Mouse (Mus musculus) layer of hippocampus, adult 9-10 months (tissue): ENCODE measurements around the gene Mrpl4.
"Not testable (repeated sequence)": the region's sequence is repeated elsewhere in the genome, so short reads cannot be mapped to it uniquely, and the experiment has no call there.

Experiments used
- DNase-seq: peaks from one replicate; pipeline ENCODE4 v3.0.0; 2022; ENCODE audit warnings: low spot score

The Mrpl4 gene

DNA sequence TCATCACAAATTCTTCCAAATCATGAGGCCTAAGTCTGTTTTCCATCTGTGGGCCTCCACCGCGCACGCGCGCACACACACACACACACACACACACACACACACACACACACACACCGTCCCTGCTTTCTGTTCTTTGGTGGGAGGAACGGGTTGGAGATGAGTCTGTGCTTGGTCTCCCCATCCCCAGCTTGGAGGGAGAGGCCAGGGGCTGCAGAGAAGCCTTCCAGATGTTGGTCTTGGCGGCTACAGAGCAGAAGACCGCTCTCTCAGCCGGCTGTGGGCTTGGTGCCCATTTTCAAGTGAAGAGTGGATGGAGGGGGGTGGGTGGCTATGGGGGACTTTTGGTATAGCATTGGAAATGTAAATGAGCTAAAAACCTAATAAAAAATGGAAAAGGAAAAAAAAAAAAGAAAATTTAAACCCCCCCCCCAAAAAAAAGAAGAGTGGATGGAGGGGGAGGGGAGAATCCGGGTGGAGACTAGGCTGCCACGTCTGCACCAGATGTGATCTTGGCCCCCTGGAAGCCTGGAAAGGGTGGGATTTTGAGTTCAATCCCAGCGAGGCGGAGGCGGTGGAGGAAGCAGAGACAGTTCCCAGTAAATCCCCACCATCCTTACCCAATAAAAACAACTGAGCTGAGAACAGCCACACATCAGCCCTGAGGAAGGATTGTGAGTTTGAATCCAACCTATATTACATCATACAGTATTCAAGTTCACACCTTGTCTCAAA is 15.4 kb upstream of the Mrpl4 start:
- no peak for DNase-seq

DNA sequence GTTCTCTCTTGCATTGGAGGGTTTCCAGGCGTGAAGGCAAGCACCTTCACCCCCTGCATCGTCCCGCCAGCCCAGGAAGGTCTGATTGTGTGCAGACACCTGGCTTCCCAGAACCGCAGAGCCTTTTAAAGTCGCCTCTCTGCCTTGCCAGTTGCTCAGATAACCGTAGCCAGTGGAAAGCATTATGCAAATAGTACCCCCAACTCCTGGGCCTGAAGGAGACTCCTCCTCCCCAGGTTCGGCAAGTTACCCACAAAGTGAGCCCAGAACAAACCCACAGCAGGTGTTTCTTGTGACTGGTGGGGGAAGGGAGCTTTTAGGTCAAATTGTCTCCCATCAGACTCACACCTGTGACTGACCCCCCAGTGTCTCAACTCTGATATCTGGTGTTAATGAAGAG is 14.6 kb upstream of the Mrpl4 start:
- DNase-seq: no peak

DNA sequence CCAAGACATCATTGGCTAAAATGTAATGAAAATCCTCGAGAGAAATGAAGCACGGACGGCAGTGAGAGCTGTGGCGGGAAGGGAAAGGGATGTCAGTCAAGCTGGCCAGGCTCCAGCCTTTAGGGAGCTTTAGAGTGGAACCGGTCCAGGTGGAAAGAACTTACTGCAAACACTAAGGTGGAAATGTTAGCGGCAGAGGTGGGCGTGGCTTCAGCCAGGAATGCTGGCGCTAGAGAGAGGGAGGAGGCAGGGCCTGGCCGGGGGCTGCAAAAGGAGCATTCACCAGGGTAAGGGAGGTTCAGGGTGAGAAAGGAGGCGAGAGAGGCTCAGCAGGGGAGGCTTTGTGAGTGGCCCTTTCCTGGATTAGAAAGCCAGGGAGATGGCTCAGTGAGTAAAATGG is 11.7 kb upstream of the Mrpl4 start:
- DNase-seq: no peak

DNA sequence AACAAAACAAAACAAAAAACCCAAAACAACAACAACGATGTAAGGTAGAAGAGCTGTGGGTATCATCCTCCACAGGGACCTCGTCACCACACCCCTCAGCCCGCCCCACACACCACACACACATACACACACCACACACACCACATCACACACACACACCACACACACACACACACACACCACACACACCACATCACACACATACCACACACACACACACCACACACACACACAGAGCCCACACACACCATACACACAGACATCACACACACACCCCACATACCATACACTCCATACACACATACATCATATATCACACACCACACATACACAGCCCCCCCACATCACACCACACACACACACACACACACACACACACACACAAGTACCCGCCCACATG is 11.0 kb upstream of the Mrpl4 start:
- DNase-seq: no peak

DNA sequence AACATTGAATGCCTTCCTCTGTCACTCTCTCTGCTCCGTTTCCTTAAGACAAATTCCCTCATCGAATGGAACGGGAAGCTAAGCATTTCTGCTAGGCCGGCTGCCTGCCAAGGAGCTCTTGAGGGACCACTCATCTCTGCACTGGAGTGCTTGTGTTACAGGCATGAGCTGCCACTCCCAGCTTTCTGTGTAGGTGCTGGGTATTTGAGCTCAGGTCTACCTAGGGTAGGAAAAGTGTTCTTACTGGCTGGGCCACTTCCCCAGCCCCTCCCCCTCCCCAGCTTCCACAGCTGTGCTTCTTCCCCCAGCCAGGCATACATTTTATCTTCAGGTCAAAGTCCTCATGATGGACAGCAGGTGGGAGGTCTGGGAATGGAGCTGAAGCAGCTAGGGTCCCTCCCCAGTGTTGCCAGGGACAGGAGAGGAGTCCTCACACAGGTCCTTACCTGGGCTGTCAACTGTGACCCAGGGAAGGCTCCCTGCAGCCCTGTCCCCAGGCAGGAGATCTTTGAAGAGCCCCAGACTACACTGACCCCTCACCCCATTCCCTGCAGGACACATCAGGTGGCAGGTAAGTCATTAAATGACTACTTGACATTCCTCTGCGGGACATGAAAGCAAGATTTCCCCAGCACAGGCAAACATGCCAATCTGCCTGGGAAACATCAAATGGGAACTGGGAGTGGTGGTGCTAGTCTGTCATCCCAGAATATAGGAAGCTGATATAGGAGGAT is 9.2 kb upstream of the Mrpl4 start:
- DNase-seq: no peak

DNA sequence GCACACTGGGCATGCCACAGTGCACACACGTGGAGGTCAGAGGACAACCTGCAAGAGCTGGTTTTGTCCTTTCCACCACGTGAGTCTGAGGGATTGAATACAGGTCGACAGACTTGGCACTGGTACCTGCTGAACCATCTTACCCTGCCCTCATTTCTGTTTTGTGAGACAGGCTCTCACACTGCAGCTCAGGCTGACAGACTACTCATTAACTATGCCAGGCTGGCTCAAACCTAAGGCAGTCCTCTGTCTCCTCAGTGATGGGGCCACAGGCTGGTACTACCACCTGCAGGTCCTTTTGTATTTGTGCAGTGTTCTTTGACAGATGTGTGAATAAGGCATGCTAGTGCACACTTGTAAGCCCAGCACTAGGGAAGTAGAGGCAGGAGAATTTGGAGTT is 7.5 kb upstream of the Mrpl4 start:
- DNase-seq: no peak

DNA sequence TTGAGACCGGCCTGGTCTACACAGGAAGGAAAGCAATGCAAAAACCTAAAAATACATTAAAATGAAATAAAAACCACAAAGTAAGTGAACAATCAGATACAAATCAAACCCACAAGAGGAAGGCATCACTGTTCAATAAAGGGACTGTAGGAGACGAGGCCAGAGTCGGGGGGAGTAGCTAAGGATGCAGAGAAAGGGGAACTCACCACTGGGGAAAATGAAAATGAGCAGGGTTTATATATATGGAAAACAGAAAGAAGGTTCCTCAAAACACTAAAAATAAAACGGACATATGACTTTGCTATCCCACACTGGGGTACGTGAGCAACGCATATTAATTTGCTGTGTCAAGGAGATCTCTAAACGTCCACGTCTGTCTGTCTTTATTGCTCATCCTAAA is 5.5 kb upstream of the Mrpl4 start:
- DNase-seq: no peak

DNA sequence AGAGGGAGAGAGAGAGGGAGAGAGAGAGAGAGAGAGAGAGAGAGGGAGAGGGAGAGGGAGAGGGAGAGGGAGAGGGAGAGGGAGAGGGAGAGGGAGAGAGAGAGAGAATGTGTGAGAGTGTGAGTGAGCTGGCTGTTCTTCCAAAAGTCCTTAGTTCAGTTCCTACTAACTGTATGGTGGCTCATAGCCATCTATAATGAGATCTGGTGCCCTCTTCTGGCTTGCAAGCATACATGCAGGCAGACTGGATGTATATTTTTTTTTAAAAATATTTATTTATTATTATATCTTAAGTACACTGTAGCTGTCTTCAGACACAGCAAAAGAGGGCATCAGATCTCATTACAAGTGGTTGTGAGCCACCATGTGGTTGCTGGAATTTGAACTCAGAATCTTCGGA is 4.2 kb upstream of the Mrpl4 start:
- DNase-seq: not testable (repeated sequence)

DNA sequence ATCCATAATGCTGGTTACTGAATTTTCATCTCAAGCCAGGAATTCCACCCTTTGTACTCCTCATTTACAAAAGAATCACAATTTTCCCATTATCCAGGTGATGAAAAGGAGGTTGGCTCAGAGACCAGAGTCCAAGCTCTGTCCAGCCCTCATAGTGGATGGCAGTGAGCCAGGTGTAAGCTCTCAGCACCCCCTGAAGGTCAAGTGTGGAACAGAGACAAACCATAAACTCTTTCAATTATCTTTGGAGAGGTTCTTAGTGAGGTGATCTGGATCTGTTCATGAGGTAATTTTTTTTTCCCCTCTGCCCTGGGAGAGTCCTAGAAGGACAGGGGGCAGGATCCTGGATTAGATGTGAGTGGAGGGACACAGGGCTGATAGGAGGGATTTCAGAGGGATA is 1.7 kb upstream of the Mrpl4 start:
- no peak for DNase-seq

DNA sequence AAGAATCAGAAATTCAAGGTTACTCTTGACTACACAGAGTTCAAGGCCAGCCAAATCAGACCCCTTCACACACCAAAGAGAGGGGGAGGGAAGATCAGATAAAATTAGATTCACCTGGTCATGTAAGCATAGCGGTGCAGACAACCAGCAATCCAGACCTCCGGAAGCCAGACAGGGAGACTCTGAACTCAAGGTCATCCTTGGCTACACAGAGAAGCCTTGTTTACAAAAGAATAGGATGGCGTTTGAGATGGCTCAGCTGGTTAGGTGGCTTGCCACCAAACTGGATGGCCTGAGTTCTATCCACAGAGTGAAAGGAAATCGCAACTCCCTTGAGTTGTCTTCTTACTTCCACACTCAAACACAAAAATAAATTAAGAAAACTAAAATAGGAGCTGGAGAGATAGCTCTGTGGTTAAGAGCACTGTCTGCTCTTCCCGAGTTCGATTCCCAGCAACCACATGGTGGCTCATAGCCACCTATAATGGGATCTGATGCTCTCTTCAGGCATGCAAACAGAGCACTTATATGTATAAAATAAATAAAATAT is 812 bp upstream of the Mrpl4 start:
- no peak for DNase-seq

DNA sequence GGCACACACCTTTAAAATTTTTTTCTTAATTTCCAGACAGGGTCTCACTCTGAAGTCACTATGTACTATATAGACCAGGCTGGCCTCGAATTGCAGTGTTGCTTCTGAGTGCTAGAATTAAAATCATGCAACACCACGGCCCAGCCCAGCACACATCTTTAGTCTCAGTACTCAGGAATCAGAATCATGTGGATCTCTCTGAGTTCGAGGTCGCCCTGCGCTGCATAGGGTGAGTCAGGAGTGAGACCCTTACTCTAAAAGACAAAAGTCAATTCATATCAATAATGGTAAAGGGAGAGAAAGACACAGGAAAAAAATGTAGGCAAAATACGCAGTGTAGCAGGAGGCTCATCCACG is 290 bp upstream of the Mrpl4 start:
- DNase-seq: no peak

DNA sequence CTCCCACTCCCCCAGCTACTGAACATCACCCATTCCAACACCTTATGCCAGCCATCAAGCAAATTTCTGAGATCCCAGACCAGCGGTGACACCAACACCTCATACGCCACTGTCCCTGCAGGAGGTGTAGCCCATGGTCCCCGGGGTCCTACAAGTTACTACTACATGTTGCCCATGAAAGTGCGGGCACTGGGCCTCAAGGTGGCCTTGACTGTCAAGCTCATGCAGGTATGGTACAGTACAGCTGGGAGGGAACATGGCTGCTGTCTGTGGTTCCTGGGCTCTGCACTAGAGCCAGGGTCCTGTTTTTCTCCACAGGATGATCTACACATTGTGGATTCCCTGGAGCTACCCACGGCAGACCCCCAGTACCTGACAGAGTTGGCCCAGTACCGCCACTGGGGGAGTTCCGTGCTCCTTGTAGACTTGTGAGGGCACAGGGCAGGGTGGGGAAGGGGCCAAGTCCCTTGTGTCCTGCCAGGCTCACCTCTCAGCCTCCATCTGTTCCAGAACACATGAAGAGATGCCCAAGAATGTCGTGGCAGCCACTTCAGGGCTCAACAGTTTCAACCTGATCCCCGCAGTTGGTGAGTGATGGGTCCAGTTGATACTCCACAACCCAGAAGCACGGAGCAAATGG is 4.9 kb downstream of the Mrpl4 start:
- DNase-seq: no peak

DNA sequence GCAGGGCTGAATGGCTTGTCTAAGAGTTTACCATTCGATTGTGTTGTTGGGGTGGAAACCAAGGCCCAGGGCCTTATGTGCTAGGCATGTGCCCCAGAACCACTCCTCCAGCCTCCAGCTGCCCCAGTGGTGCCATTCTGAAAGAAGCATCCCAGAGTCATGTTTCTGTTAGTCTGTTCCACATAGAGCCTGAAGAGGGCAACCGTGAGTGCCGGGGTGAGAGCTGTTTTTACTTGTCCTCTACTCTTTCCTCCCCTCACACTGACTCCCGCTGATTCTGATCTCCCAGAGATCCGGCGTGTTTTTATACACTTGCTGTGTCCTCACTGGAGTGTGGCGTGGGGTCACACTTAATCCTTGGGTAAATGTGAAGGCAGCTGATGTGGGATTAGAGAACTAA is 5.5 kb downstream of the Mrpl4 start:
- no peak for DNase-seq

DNA sequence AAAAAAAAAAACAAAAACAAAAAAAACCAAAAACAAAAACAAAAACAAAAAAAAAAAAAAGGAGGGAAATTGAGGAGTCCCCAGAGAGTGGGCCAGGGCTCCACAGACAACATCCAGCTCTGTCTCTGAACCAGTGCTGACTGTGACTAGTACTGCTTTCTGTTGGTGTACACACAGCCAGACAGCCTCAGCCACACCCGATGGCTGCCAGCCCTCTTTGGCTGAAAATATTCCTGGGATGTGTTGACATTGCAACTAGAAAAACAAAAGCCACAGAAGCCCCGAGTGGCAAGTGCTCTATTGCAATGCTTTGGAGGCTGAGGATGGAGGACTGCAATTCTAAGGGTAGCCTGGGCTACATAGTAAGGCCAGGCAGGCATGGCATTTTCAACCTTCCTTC is 7.8 kb downstream of the Mrpl4 start:
- no peak for DNase-seq

DNA sequence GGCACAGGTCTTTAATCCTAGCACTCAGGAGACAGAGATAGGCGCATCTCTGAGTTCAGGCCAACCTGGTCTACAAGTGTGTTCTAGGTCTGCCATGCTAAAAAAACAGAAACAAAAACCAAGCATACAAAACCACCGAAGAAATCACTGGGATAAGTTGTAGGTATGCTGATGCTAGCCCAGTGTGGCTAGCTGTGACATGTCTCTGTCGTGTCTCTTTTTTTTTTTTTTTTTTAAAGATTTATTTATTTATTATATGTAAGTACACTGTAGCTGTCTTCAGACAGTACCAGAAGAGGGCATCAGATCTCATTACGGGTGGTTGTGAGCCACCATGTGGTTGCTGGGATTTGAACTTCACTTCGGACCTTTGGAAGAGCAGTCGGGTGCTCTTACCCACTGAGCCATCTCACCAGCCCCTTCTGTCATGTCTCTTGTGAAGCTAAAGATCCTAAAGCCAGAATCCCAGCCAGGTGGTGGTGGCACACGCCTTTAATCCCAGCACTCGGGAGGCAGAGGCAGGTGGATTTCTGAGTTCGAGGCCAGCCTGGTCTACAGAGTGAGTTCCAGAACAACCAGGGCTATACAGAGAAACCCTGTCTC is 8.5 kb downstream of the Mrpl4 start:
- not testable (repeated sequence) for DNase-seq

DNA sequence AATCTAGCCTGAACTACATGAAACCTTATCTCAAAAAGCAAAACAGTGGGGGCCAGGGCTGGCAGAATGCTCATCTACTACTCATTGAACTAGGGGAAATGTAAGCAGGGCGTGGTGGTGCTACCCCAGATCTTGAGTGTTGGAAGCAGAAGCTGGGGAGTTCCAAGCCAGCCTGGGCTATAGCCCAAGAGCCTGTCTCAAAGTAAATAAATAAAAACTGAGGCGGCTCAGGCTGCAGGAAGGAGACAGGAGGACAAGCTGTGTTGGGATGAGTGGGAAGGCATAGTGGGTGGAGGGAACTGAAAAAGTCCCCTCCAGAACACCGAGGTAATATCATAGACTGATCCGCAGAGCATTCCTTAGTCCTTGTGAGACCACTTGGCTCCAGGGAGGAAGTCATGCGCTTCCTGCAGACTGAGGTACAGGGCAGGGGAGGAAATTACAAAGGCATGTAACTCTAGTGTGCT is 9.3 kb downstream of the Mrpl4 start:
- no peak for DNase-seq

DNA sequence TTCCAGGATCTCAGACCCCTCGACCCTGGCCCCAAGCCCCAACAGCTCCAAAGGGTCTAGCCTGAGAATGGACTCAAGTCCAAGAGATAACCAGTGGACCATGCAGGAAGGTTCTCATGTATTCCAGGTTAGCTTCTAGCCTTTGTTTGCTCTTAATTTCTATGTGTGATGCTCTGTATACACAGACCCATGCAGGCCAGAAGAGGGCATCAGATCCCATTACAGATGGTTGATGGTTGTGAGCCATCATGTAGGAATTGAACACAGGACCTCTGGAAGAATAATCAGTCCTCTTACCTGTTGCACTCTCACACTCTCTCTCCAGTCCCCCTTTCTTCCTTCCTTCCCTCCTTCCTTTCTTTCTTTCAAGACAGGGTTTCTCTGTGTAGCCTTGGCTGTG is 9.8 kb downstream of the Mrpl4 start:
- DNase-seq: no peak

DNA sequence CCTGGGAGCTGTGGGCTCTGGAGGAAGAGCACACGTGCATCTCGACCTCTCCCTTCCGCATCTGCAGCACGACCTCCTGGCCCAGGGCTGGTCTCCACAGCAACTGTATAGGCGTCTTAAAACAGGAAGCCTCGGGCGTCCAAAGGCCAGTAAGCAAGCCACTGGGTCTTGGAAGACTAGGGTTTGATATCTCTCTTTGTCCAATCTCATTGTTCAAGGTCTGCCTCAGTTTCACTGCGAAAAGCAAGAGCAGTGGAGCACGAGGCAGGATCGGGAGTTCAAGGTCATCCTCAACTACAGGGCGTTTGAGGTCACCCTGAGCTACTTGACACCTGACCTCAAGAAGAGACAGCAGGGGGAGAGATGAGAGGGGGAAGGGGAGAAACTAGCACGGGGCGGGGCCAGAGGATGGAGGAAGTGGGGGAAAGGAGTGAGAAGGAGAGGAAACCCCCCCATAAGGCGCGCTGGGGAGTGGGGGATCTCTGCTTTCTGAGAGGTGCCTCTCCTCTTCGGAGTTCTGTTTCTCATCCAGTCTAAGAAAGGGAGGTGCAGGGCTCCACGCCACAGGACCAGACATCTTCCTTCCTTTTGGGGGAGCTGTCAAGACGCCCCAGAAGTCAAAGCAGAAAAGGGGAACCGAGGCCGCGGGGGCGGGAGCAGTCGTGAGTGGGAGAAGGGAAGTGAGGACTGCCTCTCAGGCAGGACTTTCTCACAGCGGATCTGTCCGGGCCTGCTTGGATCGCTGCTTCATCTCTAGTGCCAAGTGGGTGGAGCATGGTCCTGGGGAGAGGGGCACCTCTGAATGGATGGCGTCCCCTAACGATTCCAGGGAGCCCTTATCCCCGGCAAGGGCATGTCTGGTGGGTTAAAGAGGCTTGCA is 12.4 kb downstream of the Mrpl4 start:
- no peak for DNase-seq

DNA sequence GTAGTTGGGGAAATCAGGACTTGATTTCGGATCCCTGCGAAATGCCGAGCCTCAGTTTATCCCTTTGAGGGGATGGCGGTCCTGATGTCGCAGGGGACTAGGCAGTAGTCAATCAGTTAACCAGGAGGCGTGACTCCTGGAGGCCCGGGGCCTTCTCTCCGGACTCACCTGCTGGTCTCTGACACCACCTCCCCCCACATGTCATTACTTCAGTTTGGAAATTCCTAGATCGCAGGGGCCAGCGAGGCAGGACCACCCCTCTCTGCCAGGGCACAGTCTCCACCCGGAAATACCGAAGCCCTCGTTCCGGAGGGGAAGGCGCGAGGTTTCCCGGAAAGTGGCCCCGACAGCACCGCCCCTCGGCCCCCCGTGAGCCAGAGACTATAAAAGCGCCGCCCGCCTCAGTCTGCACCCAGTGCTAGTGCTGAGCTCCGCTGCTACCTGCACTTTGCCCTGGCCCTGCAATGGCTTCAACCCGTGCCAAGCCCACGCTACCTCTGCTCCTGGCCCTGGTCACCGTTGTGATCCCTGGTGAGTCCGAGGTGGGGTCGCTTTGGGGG is 13.1 kb downstream of the Mrpl4 start, which contains the start of gene Icam1:
Icam1 (plus strand) TSS at position 415 of the 560 bp plus-strand sequence.
- no peak for DNase-seq

DNA sequence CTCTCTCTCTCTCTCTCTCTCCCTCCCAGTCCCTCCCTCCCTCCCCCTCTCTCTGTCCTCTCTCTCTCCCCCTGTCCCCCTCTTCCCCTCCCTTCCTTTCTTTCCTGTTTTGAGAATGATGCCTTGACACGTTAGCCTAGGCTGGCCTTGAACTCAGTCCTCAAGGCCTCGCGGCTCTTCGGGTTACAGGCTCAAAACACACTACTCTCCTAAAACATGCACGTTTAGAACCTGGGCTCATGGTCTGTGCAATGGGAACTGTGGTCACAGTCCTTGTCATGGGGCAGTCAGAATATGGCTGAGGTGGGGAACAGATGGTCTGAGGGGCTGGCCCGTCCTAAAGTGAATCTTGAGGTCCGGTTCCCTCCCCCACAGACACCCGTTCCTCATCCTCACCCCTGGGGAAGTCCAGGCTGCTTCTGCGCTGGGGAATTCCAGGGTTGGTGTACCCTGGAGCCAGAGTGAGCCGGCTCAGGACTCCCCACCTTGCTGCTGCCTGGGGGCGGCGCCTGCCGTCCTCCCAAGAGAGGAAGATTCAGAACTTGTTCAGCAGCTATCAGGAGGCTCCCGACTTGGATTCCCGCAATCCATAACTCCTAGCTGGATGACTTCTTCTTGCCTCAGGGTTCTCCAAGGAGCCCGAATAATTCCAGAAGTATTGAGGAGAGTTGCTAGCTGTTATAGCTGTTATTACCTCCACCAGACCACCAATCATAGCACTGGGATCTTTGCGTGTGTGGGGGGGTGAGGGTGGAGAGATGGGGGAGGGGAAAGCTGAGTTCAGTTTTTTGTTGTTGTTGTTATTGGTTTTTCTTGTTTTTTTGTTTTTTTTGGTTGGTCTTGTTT is 14.0 kb downstream of the Mrpl4 start:
- DNase-seq: no peak
